Mouse (Mus musculus): ENCODE measurements around the gene Ptpn21. TPM values are rescaled to one million over a fixed set of nuclear protein-coding genes. Genes with fewer than 3 reads are reported as not detected.

The Ptpn21 gene
- polyA plus RNA-seq (2017; shearing (Covaris generic)): 4.6 TPM

GRCm38 (mm10) chr12:98736951-98737800 lies at the start of gene Ptpn21:
TSS of gene Ptpn21 (minus strand) at chr12:98737405.

DNA sequence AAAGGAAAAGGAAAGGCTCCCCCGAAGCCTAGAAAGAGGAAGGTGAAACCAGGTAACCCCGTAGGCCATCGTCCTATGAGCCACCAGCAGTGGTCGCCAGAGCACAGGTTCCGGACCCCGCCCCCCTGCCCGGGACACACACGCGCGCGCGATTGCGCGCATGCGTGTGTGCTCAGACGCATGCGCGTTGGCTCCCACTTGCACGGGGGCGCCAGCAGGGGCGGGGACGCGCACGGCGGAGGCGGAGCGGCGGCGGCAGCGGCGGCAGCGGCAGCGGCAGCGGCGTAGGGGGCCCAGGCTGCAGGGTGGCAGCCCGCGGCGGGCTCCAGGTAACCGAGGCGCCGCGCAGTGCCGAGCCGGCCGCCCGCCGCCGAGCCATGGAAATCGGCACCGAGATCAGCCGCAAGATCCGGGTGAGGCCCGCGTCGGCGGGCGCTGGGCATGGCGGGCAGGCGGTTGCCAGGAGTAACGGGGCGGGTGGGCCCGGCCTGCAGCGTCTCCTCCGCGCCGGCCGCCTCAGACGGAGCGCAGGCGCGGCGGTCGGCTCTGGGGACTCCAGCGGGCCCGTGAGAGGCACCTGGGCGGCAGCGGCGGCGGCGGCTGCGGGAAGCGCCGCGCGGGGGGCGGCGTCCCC lies 9.7 kb upstream of the Ptpn21 start, which contains the start of gene Zc3h14:
Gene Zc3h14, plus strand, starts transcription at position 219 of the 634 bp plus-strand sequence.

GRCm38 (mm10) chr12:98627392-98628259 lies 109.6 kb downstream of the Ptpn21 start, which contains the start of gene Spata7:
TSS of gene Spata7 (plus strand) at chr12:98628157.

Other genes starting within 250 kb of the Ptpn21 start
- gene Kcnk10, start 159.1 kb downstream of the Ptpn21 start, polyA plus RNA-seq (2017; shearing (Covaris generic)): 0.10 TPM
- gene Spata7, start 109.2 kb downstream of the Ptpn21 start, polyA plus RNA-seq (2017; shearing (Covaris generic)): 1.2 TPM
- 150 TPM for gene Zc3h14, start 9.6 kb upstream of the Ptpn21 start, polyA plus RNA-seq (2017; shearing (Covaris generic))
- gene Eml5, start 164.1 kb upstream of the Ptpn21 start, polyA plus RNA-seq (2017; shearing (Covaris generic)): 7.6 TPM
- 2.3 TPM for gene Ttc8, start 183.2 kb upstream of the Ptpn21 start, polyA plus RNA-seq (2017; shearing (Covaris generic))

Data from CD4-positive, CD25-positive, alpha-beta regulatory T cell (primary cell).